Mouse (Mus musculus) cerebellum, adult 9-11 months (tissue): Measurements from ENCODE around the gene Snx27.
A peak's percentile ranks its signal among the peaks of the same experiment; 100 is the strongest.

ENCODE experiments used
- DNase-seq: peaks from one replicate; pipeline ENCODE4 v3.0.0; 2022

Gene Snx27

DNA sequence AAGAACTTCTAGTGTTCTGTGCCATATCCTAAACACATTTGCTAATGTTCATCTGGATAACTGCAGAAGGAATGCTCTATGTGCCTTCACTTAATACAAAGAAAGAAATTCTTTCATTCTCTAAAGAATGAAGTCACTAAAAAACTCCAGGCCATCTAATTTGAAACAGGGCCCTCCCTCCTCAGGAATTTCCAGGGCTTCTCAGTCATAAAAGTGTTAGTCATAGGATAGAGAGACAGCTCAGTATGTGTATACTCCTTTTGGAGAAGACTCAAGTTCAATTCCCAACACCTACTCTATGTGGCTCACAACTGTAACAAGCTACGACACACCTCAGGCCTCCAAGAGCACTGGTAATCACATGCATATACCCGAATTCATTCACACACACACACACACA, 17.0 kb downstream of the Snx27 start:
- DNase-seq: no peak

DNA sequence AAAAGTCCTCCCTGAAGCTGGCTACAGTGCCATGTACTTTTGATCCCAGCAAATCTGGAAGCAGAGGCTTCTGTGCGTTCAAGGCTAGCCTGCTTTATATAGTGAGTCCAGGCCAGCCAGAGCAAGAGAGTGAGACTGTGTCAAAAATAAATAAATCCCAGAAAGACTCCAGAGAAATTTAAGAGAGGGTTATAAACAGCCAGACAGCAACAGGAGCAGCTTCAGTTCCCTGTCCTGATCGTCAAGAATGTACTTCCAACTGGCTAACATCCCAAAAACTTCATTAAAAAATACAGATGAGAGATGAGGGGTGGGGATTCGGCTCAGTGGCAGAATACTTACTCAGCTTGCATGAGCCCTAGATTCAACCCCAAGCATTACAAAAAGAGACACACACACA, 17.4 kb downstream of the Snx27 start:
- no peak for DNase-seq

- DNase-seq: no peak
These were observed 18.0 kb downstream of the Snx27 start for GRCm38 (mm10) chr3:94564356-94565010.

GRCm38 (mm10) chr3:94563163-94563562, 19.4 kb downstream of the Snx27 start:
- DNase-seq: no peak

GRCm38 (mm10) chr3:94559931-94560429, 22.5 kb downstream of the Snx27 start:
- DNase-seq: no peak

GRCm38 (mm10) chr3:94549041-94549440, 33.5 kb downstream of the Snx27 start:
- no peak for DNase-seq

- no peak for DNase-seq
These were observed 45.3 kb downstream of the Snx27 start for GRCm38 (mm10) chr3:94537187-94537586.

GRCm38 (mm10) chr3:94533968-94534367, 48.5 kb downstream of the Snx27 start:
- DNase-seq: peak; percentile 22

DNA sequence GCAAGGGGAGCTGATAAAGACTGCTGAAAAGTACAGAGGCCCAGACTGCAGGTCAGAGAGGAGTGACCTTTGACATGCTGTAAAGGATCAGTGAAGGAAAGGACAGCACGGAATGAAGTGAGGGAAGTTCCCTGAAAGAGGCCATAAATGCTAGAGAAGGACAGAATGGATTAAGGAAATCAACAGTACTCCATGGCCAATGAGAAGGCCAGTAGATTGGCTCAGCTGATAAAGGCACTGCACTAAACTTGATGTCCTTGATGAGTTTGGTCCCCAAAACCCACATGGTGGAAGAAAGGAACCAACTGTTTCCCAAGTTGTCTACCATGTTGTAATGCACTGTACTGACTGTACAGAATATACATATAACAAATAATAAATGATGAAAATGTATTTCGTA, 55.8 kb downstream of the Snx27 start:
- no peak for DNase-seq

DNA sequence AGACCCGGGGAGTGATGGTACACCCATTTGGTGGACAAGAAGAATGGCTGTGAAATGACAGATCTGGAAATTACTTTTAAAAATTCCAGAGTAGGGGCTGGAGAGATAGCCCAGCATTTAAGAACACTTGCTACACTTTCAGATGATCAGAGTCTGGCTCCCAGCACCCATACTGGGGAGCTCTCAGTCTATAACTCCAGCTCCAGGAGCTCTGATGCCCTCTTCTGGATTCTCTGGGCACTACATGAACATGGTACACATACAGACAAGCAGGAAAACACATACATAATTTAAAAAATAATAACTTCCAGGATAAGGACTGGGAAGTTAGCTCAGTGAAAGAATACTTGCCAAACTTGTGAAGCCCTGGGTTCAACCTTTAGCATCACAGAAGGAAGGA, 75.9 kb downstream of the Snx27 start:
- no peak for DNase-seq

GRCm38 (mm10) chr3:94502243-94502642, 80.3 kb downstream of the Snx27 start:
- peak; percentile 29 for DNase-seq

- no peak for DNase-seq
These were observed 85.4 kb downstream of the Snx27 start for GRCm38 (mm10) chr3:94497162-94497561.

DNA sequence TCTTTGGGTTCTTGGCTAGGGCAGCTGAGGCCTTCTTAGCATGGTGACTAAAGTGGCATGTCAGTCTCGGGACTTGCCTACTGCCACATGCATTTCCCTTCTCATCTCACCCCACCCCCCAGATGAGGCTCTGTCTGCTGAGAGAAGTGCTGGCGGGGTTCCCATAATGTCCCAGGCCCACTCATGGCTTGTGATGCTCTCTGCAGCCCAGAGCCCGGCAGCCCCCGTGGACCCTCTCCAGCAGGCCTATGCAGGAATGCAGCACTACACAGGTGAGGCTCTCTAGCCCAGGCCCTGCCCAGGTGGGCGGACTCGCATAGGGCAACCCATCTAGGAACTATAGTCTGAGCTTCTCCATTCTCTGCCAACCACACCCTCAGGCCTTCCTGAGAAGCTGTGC, 94.9 kb downstream of the Snx27 start:
- DNase-seq: peak; percentile 33

DNA sequence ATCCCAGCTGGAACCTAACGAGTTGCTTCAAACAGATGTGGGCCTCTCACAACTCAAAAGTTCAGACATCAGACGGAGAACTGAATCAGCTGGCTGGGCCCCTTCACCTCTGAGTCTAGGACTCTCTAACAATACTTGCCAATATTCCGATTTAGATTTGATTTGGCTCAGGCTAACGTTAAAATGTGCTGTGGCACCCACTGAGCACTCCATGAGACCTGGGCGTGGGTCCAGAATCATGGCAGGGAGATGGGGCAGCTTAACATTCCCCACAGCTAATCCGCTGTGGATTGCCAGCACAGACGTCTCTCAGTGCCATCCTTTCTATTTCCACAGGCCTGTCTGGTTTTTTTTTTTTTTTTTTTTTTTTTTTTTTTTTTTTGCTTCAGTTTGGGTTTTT, 96.6 kb downstream of the Snx27 start:
- DNase-seq: peak; percentile 24

DNA sequence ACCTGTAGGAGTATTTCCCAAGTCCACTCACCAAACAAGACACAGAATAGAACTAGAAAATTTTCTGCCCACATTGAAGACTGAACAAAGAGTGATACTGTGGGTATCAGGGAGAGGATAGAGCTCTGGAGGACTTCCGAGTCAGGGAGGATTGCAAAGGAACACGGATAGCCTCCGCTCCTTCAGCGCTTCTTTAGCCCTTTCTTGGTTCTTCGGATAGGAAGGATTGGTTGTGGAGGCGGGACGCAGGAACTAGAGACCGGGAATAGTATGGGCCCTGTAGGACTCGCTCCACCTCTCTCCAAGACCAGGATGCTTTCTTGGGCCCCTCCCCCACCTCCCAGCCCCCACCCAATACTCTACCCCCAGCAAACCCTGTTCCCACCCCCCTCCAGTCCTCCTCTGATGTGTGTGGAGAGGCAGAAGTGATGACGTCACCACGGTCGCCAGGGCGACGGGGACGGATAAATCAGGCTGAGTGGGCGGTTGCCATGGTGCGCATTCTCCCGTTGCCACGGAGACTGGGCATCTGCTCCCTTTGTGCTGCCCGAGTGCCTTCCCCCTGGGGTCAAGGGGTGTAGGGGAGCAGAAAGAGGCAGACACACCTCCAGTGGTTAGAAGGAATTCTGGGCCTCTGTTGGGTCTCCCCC, 98.6 kb downstream of the Snx27 start:
- peak; percentile 82 for DNase-seq

DNA sequence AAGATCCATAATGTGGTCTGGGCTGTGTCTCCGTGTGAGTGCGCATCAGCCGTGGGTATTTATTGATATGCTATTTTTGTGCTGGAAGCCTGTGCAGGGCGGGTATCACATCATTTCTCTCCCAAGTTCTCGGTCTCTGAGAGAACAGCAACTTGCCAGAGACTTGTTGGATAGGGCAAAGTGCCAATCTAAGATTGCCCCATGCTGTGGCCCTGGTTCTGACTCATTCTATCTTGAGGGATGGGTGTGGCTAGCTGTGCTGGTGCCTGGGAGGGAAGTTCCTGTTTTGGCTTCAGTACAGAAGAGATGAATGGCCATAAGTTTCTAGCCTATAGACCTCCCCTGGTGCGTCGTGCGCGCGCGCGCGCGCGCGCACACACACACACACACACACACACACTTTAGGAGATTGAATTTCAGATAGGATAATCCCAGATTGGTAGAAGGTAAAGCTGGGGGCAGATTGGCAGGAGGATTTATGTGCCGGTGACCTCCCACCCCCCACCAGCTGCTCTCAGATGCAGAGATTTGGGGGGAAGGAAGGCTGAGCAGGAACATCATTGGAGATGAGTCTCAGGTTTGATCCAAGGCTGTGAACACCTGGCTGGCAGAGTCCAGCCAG, 99.6 kb downstream of the Snx27 start:
- DNase-seq: peak; percentile 39

- DNase-seq: peak; percentile 19
These were observed 101.1 kb downstream of the Snx27 start for GRCm38 (mm10) chr3:94481429-94481828.

DNA sequence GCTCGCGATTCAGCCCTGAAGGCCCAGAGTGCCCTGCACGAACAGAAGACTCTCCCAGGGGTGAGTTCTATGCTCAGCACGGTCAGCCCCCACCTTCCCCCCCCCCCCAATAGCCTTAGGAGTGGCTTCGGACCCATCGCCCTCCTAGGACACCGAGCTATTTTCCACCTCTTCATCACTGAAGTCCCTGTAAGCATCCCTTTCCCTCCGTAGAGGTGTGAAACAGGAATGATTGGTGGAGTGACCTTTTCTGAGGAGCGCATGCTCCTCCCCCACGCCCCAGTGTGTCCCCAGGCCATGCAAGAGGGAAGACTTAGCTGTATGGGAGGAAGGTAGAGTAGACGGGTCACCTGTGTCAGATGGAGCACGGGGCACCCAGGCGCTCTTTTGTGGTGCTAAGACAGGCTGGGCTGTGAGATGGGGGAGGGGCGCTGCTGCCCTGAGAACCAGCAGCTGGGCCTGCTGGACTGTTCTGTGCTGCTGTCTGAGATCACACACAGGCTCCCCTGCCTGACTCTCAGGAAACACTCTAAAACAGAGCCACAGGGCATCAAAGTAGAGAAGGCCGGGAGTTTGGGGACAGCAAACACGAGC, 102.1 kb downstream of the Snx27 start, which contains the start of gene Riiad1:
Riiad1 (minus strand) TSS at position 51 of the 594 bp plus-strand sequence.
- no peak for DNase-seq

- DNase-seq: no peak
These were observed 103.0 kb downstream of the Snx27 start for GRCm38 (mm10) chr3:94479564-94479963.

DNA sequence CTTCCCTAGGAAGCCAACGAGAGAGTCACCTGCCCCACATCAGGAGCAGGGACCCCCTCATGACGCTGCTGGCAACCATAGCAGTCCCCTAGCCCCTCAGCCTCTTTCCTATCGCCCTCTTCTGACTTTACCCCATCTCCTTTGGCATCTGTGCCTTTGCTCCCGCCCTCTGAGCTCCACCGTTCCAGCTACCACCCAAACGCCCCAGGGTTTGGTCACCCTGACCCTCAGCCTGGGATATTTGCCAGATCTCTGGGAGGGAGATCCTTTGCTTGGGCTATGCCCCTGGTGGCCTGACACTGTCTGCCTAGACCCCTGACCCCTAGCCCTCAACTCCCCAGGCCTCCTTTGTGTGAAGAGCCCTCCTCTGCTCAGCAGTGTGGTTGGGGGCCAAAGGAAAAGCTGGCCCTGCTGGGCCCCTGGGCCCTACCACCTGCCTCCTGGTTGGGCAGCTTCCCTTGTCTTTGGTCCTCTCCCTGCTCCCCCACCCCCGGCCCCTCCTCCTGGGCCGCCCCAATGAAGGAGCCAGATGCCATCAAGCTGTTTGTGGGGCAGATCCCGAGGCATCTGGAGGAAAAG, 103.8 kb downstream of the Snx27 start:
- DNase-seq: peak; percentile 78

DNA sequence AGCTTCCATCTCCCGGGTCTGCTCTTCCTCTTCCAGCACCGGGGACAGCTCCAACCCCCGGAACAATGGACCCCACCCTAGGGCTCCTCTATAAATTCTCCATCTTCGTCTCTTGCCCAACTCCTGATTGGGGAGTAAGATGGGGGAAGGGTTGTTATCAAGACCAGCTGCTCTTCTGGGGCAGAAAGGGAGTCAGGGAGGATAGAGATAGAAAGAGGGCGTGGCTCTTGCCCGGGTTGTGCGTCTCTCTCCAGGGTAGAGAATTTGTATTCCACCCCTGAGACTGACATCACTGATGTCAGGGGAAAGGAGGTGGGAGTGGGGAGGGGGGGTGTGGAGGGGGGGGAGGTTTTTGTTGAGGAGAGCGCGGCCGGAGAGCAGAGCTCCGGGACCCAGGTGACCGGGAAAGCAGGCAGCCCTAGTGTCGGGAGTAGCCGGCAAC, 104.5 kb downstream of the Snx27 start, which contains the start of gene Celf3:
Celf3 (plus strand) TSS at position 315 of the 442 bp plus-strand sequence.
- peak; percentile 92 for DNase-seq

DNA sequence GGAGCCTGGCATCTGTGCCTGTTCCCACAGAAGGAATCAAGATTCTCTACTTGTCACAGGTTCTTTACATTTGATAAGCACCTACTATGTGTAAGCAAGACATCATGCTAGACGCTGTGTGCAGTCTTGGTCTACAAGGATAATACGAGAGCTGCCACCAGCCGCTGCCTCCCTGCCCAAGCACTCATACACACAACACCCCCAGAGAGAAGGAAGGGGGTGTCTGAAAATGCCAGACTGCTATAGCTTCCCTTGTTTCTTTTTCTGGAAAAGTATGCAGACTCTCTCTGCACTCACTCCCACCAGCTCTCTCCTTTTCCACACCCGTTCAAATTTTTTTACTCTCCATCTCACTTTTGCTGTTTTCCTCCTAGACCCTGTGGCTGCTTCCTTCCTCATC, 105.1 kb downstream of the Snx27 start:
- peak; percentile 47 for DNase-seq
